Comparison of ENCODE assay signal across 15 mouse cellular contexts in the genomic region with DNA sequence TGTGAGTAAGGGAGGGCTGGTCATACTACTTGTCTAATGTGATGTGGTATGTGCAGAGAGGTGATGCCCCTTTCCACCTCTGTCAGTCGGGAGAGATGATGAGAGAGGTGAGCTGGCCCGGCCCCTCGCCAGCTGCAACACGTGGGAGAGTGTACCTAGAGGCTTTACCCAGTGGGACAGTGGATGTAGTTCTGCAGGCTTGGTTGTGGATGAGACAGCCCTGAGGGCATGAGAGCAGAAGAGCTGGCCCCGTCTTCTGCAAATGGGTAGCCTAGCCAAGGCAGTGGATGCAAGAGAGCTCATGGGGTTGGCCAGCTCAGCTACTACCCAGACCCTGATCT.
"Had no signal": no experiment of that assay in that cellular context is flagged by ENCODE, and none has a peak within 500 bp of the region (broad histone marks: within the 10 kb centered on the region; RNA-seq: fewer than 3 reads in every experiment).

No protein-coding gene starts in this region.

- H3K9ac ChIP-seq: limb, embryonic 15.5 days; liver, embryonic 12.5 days; lung, embryonic 14.5 days; neural tube, embryonic 15.5 days had no signal

- H3K4me2 ChIP-seq: limb, embryonic 15.5 days; liver, embryonic 12.5 days; lung, embryonic 14.5 days; neural tube, embryonic 15.5 days had no signal

- H3K27ac ChIP-seq: kidney, postnatal 0 days; limb, embryonic 15.5 days; liver, embryonic 12.5 days; neural tube, embryonic 15.5 days had no signal

- H3K27me3 ChIP-seq: limb, embryonic 15.5 days; liver, embryonic 12.5 days; neural tube, embryonic 15.5 days had no signal

- H3K9me3 ChIP-seq: limb, embryonic 15.5 days; liver, embryonic 12.5 days; neural tube, embryonic 15.5 days had no signal

- ATAC-seq: liver, embryonic 12.5 days had no signal

- H3K4me3 ChIP-seq: limb, embryonic 15.5 days; liver, embryonic 12.5 days; myocyte; neural tube, embryonic 15.5 days had no signal

- DNase-seq: kidney, adult 9 months; kidney, postnatal 36 days; layer of hippocampus, adult 9-11 months; layer of hippocampus, postnatal 36 days; lung, embryonic 14.5 days; lung, postnatal 10 days; lung, postnatal 4 days; right cerebral cortex, adult 18-20 months; right cerebral cortex, postnatal 25 days; thymus, postnatal 4 days had no signal

- H3K4me1 ChIP-seq: limb, embryonic 15.5 days; liver, embryonic 12.5 days; neural tube, embryonic 15.5 days had no signal

- H3K36me3 ChIP-seq: limb, embryonic 15.5 days; liver, embryonic 12.5 days; neural tube, embryonic 15.5 days had no signal
